Mouse (Mus musculus) cortical plate, adult 2 months (tissue): ENCODE measurements around the gene Emc7. TPM values are rescaled to one million over a fixed set of nuclear protein-coding genes. Genes with fewer than 3 reads are reported as not detected.
A peak's percentile ranks its signal among the peaks of the same experiment; 100 is the strongest.

ENCODE experiments used
- H3K27ac ChIP-seq: fragments of 200-500 bp; 2 replicates; pipeline ENCODE4 v1.5.1; 2012; ENCODE audit warnings: low read length, control low read depth, inconsistent platforms; ENCODE audit not compliant: insufficient read depth
- H3K4me1 ChIP-seq: fragments of 200-500 bp; 2 replicates; pipeline ENCODE4 v1.6.1; 2011; ENCODE audit warnings: low read length; ENCODE audit not compliant: control insufficient read depth, insufficient read depth
- H3K4me3 ChIP-seq: fragments of 200-500 bp; 2 replicates; pipeline ENCODE4 v1.5.1; 2011; ENCODE audit warnings: mild to moderate bottlenecking, low read length, control low read depth; ENCODE audit not compliant: insufficient read depth
- CTCF ChIP-seq: fragments of 200-500 bp; IDR thresholded peaks from 2 replicates; pipeline ENCODE4 v1.5.1; 2011; ENCODE audit warnings: mild to moderate bottlenecking, control low read depth, low read length; ENCODE audit not compliant: insufficient read depth; ENCODE audit errors: extremely low read depth
- POLR2A ChIP-seq: fragments of 200-500 bp; IDR thresholded peaks from 2 replicates; pipeline ENCODE4 v1.6.1; 2011; ENCODE audit warnings: mild to moderate bottlenecking, low read length, control low read depth; ENCODE audit not compliant: insufficient read depth; ENCODE audit errors: extremely low read depth
- polyA plus RNA-seq: library from polyadenylated mRNA; depleted of rRNA; stranded (reverse); fragments of >200 nt; gene quantifications from 2 replicates; pipeline ENCODE4 v1.2.3, GENCODE M21; 2012

Gene Emc7
- polyA plus RNA-seq, 1 experiment, result 31.9 TPM

DNA sequence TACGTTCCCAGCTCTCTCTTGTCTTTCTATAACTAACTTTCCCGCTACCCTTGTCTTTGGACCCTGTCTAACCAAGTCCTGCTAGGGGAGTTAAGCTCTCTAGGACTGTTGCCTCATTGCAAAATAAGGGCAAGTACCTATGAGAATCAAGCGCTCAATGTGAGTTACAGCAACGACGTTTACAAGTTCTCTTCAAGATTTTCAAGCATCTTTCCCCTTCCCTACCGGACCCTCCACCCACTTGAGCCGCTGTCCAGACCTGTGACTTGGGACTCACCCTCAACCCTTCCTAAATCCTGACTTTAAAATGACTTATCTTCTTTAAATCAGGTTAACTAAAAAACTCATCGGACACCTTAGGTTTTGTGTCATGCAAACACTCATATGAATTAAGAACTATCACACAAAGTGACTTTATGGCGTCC lies 37.6 kb downstream of the Emc7 start:
- H3K27ac ChIP-seq, result peak overlapping the region; percentile 97
- no peaks in the 10 kb centered on the region for H3K4me1 ChIP-seq
- TF ChIP-seq POLR2A (no peak), CTCF (no peak)
- H3K4me3 ChIP-seq, result peak overlapping the region; percentile 52

DNA sequence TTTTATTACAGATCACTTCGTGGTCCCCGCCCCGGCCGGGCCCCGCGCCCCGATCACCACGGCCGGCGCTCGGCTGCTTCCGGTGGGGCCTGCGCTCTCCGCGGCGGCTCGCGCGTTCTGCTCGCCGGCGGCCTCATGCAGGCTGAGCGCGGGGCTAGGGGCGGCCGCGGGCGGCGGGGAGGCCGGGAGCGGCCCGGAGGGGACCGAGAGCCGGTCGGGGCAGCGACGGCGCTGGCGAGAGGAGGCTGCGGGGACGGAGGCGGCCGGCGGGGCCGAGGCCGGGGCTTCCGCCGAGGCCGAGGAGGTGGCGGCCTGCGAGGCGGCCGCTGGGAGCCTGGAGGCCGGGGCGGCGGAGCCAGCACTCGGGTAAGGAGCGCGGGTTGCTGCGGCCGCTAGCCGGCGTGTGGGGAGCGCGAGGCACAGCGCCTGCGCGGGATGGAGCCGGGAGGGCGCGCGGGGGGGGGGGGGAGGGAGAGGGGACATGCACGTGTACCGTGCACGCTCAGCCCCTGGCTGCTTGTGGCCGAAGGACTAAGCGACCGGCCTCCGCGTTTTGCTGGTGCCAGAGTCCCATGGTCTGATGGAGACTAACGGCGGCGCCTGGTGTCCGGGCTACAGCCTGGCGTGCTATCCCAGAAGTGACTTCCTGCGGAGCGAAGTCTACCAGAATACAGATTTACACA lies 38.2 kb downstream of the Emc7 start, which contains the start of gene Aven:
TSS of gene Aven (plus strand) at position 109 of the 683 bp plus-strand sequence.
- peak within 1 kb of the TSS; percentile 97 for H3K27ac ChIP-seq
- TF ChIP-seq POLR2A, result peak; percentile 73
- no peak for TF ChIP-seq CTCF
- H3K4me3 ChIP-seq, result peak within 1 kb of the TSS; percentile 52
- no peaks in the 10 kb centered on the region for H3K4me1 ChIP-seq

- H3K4me1 ChIP-seq, result no peaks in the 10 kb centered on the region
- H3K27ac ChIP-seq, result peak overlapping the region; percentile 85
- no peak for TF ChIP-seq POLR2A
- TF ChIP-seq CTCF, result no peak
- H3K4me3 ChIP-seq, result peak overlapping the region; percentile 52
Observed at GRCm38 (mm10) chr2:112493539-112494260, 38.9 kb downstream of the Emc7 start.

- no peak for TF ChIP-seq POLR2A
- TF ChIP-seq CTCF, result no peak
- Histone ChIP-seq H3K4me3 (no peak overlapping the region), H3K4me1 (no peaks in the 10 kb centered on the region), H3K27ac (no peak overlapping the region)
Observed at GRCm38 (mm10) chr2:112497851-112498250, 43.1 kb downstream of the Emc7 start.

DNA sequence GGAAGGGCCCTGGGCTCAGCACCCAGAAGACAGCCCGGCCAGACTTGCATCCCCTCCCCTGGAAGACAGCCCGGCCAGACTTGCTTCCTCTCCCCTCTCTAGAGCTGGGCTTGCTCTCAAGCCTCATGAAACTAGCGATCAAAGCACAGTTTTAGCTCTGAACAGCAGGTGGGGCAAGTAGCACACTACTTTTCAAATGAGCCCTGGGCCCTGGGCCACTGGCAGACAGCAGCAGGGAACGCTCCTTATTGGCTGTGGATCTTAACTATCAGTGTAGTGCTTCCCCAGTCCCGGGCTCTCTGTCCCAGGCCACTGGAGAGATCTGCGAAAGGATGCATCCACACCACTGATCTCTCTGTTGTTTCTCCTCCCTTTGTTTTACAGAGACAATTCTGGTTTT lies 46.4 kb downstream of the Emc7 start:
- no peak overlapping the region for H3K4me3 ChIP-seq
- TF ChIP-seq POLR2A, result no peak
- peak; percentile 81 for TF ChIP-seq CTCF
- H3K4me1 ChIP-seq, result no peaks in the 10 kb centered on the region
- no peak overlapping the region for H3K27ac ChIP-seq

DNA sequence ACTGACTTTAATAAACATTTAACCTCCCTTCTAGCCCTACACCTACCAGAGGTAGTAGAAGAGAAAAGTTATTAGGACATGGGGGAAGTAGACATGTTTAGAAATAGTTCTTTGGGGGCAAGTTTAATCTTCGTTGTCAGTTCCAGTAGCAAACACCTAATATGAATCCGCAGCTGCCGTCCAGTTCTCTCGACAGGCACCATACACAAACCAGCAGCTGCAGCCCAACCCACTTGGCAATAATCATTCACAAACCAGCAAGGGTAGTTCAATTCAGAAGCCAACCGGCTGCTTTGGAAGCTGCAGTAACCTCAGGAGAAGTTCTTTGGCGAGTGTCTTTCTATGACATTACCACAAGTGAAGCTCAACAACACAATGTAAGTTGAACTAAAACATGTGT lies 49.2 kb downstream of the Emc7 start:
- Histone ChIP-seq H3K4me3 (no peak overlapping the region), H3K27ac (no peak overlapping the region), H3K4me1 (no peaks in the 10 kb centered on the region)
- TF ChIP-seq CTCF (no peak), POLR2A (no peak)

DNA sequence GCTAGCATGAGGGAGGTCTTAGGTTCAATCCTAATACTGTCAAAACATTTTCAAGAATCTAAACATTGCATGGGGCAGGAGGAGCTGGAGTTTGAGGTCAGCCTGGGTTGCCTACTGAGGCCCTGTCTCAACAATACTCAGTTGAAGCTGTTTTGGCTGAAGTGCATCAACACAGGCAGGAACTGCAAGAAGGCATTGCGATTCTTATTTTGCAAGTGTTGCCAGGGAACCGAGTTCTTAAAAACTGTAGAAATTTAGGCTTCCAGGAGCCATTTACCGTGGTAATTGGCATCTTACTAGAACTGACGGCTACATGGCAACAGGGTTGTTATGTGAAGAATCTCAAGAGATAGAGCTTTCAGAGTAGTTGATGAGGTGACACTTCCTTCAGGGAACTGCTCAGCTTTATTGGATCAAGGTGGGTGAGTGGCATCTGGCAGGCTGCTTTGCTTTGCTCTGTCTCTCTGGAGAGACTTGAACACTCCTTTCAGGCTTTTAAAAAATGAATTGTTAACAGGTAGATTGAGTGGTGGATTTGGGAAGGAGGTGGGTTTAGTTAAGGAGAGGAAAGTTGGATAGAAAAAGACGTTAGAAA lies 52.1 kb downstream of the Emc7 start:
- no peak for TF ChIP-seq CTCF
- TF ChIP-seq POLR2A, result no peak
- H3K27ac ChIP-seq, result no peak overlapping the region
- no peak overlapping the region for H3K4me3 ChIP-seq
- no peaks in the 10 kb centered on the region for H3K4me1 ChIP-seq

DNA sequence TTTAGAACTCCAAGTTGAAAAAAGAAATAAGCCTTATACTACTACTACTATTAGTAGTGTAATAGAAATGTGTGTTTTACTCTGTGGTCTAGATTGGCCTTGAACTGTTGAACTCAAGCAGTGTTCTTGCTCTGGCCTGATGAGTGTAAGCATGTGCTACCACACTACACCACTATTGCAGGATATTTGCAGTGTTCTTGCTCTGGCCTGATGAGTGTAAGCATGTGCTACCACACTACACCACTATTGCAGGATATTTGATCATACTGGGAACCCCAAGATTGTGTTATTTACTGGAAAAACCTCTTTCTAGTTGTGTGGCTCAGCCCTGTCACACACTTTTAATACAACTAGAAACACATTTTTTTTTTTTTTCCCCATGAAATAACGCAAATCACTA lies 52.6 kb downstream of the Emc7 start:
- Histone ChIP-seq H3K27ac (no peak overlapping the region), H3K4me1 (no peaks in the 10 kb centered on the region), H3K4me3 (no peak overlapping the region)
- TF ChIP-seq POLR2A (no peak), CTCF (no peak)

- TF ChIP-seq CTCF (no peak), POLR2A (no peak)
- Histone ChIP-seq H3K4me3 (no peak overlapping the region), H3K27ac (no peak overlapping the region), H3K4me1 (no peaks in the 10 kb centered on the region)
Observed at GRCm38 (mm10) chr2:112510140-112510539, 55.3 kb downstream of the Emc7 start.
